Mouse (Mus musculus) retina, postnatal 7 days (tissue): Measurements from ENCODE around the gene Prg2.

Experiments used
- DNase-seq: peaks from one replicate; pipeline ENCODE4 v3.0.0-alpha.2; 2012; ENCODE audit warnings: low read depth, low spot score

The Prg2 gene

DNA sequence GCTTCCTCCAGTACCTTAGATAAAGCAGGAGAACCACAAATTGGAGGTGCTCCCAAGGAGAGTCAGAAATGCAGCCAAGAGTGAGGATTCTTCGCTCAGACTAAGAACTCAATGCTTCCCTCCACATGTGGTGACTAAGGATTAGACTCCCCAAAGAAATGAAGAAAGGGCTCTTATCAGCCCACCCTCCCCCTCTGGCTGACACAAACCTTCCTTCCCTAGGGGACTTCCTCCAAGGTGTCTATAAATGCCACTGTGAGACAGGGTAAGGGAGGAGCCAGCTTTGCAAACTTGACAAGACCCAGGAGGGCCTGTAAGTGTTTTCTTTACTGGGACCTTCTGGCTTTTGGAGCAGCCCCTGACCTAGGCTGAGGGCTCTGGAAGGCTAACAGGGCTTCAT is at the start of gene Prg2:
Prg2 (plus strand) TSS at position 274 of the 400 bp plus-strand sequence.
- DNase-seq = no peak

- no peak for DNase-seq
These were observed 46.1 kb upstream of the Prg2 start for GRCm38 (mm10) chr2:84933992-84934648.

DNA sequence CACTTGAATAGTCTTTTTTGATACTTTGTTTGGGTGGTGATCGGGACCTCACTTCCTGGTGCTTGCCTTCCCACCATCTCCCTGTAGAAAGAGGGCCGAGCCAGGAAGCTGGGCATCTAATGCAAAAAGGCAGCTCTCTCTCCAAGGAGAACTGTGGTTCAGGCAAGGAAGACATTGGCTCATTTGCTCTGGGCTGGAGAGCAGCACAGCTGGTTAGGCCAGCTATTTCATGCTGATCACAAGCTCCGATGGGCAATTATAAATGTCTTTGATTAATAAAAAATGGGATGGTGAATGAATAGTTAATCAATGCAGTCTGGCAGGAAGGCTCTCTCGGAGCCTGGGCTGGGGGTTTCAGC is 45.6 kb upstream of the Prg2 start:
- no peak for DNase-seq

DNA sequence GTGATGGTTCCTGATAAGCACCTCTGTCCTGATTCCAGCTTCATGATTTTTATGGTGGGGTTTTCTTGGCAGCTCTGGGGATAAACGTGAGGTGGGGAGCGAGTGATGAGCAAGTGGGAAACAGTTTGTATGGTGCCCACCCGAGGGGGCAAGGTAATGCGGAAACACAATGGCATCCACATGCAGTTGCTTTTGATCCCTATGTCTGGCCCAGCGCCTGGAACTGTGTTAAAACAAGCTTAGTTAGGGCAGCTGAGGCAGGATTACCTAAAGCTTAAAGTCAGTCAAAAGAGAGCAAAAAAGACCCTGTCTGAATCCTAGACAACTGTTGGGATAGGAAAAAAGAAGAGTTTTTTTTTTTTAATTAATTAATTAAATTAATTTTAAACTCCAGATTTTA is 45.2 kb upstream of the Prg2 start:
- DNase-seq = no peak

- DNase-seq = no peak
These were observed 43.5 kb upstream of the Prg2 start, which contains the start of gene Slc43a3 for GRCm38 (mm10) chr2:84936474-84937429. Gene Slc43a3, plus strand, starts transcription at chr2:84936579.

DNA sequence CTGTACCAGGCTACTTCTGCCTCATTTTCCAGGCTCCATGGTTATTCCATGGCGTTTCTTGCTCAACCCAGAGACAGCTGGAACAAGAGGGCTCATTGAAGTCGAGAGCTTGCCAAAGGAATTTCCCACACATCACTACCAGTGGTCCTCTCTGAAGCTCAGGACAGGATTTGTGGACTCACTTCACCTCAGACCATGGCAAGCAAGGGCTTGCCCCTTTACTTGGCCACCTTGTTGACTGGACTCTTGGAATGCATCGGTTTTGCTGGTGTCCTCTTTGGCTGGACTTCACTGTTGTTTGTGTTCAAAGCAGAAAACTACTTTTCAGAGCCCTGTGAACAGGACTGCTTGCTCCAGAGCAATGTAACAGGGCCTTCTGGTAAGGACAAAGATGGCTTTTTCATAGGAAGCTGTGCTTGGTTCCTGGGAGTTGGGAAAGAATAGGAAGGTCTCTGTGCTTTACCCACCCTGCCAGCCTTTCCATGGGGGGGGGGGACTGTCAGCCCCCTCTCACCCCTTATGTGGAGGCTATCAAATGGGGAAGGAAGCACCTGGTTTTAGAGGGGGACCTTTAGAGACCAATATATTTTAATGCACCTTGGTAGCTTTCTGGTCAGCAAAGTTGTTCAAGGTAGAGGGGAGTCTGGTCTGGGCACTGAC is 42.6 kb upstream of the Prg2 start:
- no peak for DNase-seq

DNA sequence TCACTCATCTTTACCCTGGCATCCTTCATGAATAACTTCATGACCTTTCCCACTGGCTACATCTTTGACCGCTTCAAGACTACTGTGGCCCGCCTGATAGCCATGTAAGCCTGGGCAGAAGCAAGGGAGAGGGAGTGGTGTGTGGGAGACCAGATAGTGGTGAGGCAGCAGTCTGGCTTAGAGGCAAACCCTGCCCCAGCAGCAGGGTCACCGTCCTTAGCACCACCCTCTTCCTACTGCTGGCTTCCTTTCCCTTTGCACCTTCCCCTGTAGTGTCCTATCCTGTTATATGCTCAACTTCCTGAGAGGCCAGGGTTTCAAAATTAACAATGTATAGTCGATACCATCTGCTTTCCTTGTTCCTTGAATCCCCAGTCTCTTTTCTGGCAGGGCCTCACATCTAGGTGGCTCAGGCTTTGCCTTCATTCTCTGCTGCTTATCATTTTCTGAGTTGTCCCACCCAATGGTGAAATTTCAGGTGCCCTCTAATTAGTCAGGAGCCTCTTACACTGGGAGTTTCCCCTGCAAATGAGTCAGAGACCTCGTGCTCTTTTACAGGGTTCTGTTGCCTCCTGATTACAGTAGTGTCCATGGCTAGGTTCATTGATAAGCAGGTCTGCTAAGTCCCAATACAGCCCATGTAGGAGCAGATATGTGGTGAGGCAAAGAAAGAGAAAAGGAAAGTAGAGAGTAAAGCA is 41.9 kb upstream of the Prg2 start:
- no peak for DNase-seq

- DNase-seq = no peak
These were observed 41.0 kb upstream of the Prg2 start for GRCm38 (mm10) chr2:84939306-84939705.

DNA sequence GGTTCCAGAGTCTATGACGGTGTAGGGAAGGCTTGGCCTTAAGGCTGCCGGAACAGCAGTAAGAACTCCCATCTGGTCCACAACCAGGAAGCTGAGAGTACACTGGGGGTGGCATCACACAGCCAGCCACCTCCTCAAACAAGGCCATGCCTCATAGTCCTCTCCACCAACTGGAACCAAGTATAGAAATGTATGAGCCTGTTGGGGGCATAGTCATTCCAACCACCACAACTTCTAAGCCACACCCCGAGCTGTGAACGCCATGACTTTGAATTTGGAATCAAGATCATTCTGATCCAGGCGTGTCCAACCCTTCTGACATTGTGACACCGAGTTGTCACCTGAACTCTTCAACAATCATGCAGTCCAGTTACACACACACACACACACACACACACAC is 40.5 kb upstream of the Prg2 start:
- no peak for DNase-seq

DNA sequence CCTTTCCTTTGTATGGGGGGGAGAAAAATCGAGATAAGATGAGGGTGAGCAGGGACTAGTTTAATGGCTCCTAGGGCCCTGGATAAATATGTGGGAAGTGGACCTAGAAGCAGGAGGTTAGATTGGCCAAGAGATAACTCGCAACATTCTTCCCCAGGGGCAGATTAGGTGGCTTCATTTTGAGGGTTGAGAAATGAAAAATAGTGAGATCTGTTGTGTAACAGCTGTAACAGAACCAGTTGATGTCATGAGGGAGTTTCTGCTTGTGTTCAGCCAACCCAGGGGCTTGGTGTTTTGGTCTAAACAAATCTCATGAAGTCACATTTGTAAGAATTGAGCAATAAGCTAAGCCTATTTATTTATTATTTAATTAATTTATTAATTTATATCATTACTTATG is 38.9 kb upstream of the Prg2 start:
- no peak for DNase-seq

DNA sequence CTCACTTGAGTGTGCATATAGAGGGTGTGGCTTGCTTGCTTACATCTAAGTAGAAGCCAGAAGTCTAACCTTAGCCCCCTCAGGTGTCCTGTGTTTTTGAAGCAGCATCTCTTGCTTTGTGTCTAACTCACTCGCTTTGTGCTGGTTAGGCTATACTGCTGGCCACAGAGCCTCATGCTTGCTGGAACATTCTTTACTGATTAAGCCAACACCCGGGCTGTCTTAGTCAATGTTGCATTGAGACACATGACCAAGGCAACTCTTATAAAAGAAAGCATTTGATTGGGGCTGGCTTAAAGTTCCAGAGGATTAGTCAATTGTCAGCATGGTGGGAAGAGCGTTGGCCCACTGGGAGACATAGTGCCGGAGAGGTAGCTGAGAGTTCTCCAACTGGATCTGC is 38.5 kb upstream of the Prg2 start:
- no peak for DNase-seq

- no peak for DNase-seq
These were observed 33.0 kb upstream of the Prg2 start for GRCm38 (mm10) chr2:84947154-84947771.

DNA sequence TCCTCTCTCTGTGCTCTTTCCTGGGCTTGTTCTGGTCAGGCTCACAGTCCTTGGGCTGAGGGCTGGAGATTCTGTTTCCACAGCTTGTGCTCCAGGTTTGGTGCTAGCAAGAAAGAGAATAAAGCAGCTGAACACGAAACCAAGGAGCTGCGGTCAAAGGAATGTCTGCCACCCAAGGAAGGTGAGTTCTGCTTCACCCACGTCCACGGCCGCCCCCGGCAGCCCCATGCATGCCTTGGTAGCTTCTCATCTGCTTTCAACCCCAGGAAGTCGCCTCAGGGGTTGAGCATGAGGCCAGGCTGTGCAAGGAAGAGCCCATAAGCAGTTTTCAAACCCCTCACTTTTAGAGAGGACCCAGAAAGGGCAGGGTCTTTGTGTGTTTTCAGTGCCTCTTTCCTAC is 32.0 kb upstream of the Prg2 start:
- DNase-seq = no peak

DNA sequence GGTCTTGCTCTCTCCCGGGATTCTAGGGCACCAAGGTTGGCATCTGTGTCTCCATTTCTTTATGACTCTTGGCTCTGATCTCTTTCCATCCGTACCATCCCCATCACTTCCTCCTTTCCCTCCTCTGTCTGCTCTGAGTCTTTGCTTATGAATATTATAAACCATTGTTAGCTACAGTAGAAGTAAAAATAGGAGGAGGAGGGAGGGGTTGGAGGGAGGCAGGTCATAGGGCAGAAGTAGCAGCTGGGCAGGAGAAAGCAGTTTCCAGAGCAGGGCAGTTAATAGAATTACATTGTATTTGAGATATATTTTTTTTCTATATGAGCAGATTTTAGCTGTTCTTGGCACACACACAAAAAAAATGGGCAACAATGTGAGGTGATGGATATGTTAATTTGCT is 31.5 kb upstream of the Prg2 start:
- no peak for DNase-seq

- DNase-seq = no peak
These were observed 29.2 kb upstream of the Prg2 start for GRCm38 (mm10) chr2:84951027-84951426.

- no peak for DNase-seq
These were observed 28.0 kb upstream of the Prg2 start for GRCm38 (mm10) chr2:84952251-84952650.

DNA sequence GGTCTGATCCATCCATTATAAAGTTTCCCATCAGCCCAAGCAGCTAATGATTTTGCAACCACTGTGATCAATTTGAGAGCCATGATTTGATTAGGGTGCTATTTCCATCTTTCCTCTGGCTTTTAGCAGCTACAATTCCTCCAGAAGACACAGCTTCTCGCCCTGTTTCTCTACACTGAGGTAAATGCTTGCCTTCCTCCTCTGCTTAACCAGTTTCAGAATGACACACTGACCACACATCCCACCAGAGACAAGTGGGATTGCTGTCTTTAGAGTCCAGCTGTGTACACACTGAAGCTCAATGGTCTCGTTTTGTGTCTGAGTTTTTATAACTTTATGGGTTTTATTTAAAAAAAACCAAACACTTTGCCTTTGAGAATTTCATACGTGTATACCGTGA is 27.6 kb upstream of the Prg2 start:
- no peak for DNase-seq

DNA sequence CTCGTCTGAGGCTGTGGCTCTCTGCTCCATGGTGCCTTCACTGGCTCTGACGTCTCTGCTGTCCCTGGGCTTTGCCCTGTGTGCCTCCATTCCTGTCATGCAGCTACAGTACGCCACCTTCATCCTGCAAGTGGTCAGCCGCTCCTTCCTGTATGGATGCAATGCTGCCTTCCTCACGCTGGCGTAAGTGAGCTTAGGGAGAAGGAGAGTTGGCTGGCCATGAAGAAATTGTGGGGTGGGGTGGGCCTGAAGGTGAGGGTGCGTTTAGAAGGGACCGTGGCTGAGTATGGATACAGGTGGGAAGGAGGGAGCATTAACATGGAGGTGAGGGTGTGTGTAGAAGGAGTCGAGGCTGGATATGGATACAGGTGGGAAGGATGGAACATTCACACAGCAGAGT is 24.8 kb upstream of the Prg2 start:
- DNase-seq = no peak

- DNase-seq = no peak
These were observed 24.0 kb upstream of the Prg2 start for GRCm38 (mm10) chr2:84956274-84956673.

DNA sequence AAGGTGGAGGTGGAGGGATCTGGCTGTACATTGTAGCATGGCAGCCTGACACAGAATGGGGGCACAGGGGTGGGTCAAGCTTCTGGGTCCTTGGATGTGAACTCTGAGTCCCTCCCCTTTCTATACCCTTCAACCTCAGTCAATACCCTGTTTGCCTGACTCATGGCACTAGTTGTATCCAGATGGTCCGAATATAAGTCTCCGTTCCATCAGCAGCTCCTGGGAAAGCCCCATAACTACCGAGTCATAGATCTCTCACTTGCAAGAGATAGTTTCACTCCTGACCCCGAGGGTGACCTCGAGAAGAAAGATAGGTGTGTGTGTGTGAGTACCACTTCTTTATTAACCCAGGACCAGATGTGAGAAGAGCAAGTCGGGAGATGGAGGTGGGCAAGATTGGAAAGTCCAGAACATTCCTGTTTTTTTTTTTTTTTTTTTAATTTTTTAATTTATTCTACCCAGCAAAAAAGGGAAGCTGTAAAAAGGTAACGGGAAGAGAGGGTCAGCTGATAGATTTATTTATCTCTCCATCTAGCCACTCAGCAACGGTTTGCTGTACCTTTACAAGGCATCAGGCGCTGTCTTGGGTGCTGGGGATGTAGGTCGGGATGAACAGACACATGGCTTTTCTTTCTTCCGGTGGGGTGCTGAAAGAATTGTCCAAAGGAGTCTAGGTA is 21.5 kb upstream of the Prg2 start:
- no peak for DNase-seq

GRCm38 (mm10) chr2:84961300-84961699 is 19.0 kb upstream of the Prg2 start:
- no peak for DNase-seq
